8 mouse cellular contexts compared by ENCODE assay signal in genomic region chr15:79244071-79244893, GRCm38 (mm10). TPM values are rescaled to one million over a fixed set of nuclear protein-coding genes. Genes with fewer than 3 reads are reported as not detected.
DNase-seq lines count a peak whose midpoint lies in the region; ATAC-seq and TF ChIP-seq lines count a peak whose summit lies in the region.
"Had no signal": no experiment of that assay in that cellular context is flagged by ENCODE, and none has a peak within 500 bp of the region (broad histone marks: within the 10 kb centered on the region; RNA-seq: fewer than 3 reads in every experiment).

No protein-coding gene starts in this region.

- peaks cover 82% of the 10 kb centered on the region for H3K36me3 ChIP-seq in embryonic facial prominence, embryonic 12.5 days
- H3K36me3 ChIP-seq in hindbrain, embryonic 15.5 days = peaks cover 45% of the 10 kb centered on the region
- peaks cover 74% of the 10 kb centered on the region for H3K36me3 ChIP-seq in neural tube, embryonic 15.5 days

- no peak overlapping the region for H3K4me2 ChIP-seq in embryonic facial prominence, embryonic 12.5 days (replicated peaks)
- H3K4me2 ChIP-seq in hindbrain, embryonic 15.5 days = no peak overlapping the region
- no peak overlapping the region for H3K4me2 ChIP-seq in neural tube, embryonic 15.5 days

- no peak for TF ChIP-seq CTCF in lung, adult 2 months (IDR thresholded peaks at IDR 0.05; ENCODE audit: insufficient read depth, low read length)
- no peak for TF ChIP-seq CTCF in layer of hippocampus, adult 2 months (conservative IDR thresholded peaks at IDR 0.05)

- TF ChIP-seq POLR2A in lung, adult 2 months (IDR thresholded peaks at IDR 0.05; ENCODE audit: borderline replicate concordance, extremely low read depth, low read depth, low read length) = no peak

- no peak overlapping the region for H3K4me3 ChIP-seq in lung, adult 2 months (replicated peaks; ENCODE audit: extremely low read depth, low read depth, low read length)
- no peak overlapping the region for H3K4me3 ChIP-seq in embryonic facial prominence, embryonic 12.5 days
- no peak overlapping the region for H3K4me3 ChIP-seq in hindbrain, embryonic 15.5 days
- no peak overlapping the region for H3K4me3 ChIP-seq in neural tube, embryonic 15.5 days (replicated peaks)
- H3K4me3 ChIP-seq in layer of hippocampus, adult 2 months = no peak overlapping the region

- peak; percentile 19 for DNase-seq in lung, adult 2 months
- no peak for DNase-seq in lung, postnatal 14 days
- DNase-seq in layer of hippocampus, adult 2 months (ENCODE audit: low spot score in 2 of 2) = no peak
- DNase-seq in cerebellum, postnatal 25 days = no peak
- DNase-seq: cerebellum, adult 2 months had no signal

- ATAC-seq in embryonic facial prominence, embryonic 12.5 days (ENCODE audit: insufficient number of reproducible peaks, insufficient read depth, low FRiP score, low TSS enrichment) = no peak
- ATAC-seq in hindbrain, embryonic 15.5 days (ENCODE audit: low FRiP score, low read depth) = no peak
- ATAC-seq in neural tube, embryonic 15.5 days (ENCODE audit: low FRiP score) = no peak

- no peak overlapping the region for H3K27ac ChIP-seq in embryonic facial prominence, embryonic 12.5 days
- H3K27ac ChIP-seq in hindbrain, embryonic 15.5 days (replicated peaks) = peak overlapping the region; percentile 53; the same call in 1 of the 2 replicates
- peak overlapping the region; percentile 73 for H3K27ac ChIP-seq in neural tube, embryonic 15.5 days (replicated peaks)
- no peak overlapping the region for H3K27ac ChIP-seq in layer of hippocampus, adult 2 months

- 0 out of 2 replicates have a peak overlapping the region, but pooled peaks have one; percentile 8 for H3K9ac ChIP-seq in embryonic facial prominence, embryonic 12.5 days
- H3K9ac ChIP-seq in hindbrain, embryonic 15.5 days = no peak overlapping the region
- peak overlapping the region; percentile 26; the same call in 1 of the 2 replicates for H3K9ac ChIP-seq in neural tube, embryonic 15.5 days (replicated peaks)

- H3K4me1 ChIP-seq in lung, adult 2 months (ENCODE audit: control insufficient read depth, insufficient read depth, low read length) = 0 out of 2 replicates have a peak, but pooled peaks cover 2% of the 10 kb centered on the region
- no peaks in the 10 kb centered on the region for H3K4me1 ChIP-seq in embryonic facial prominence, embryonic 12.5 days
- H3K4me1 ChIP-seq in hindbrain, embryonic 15.5 days (replicated peaks) = peaks cover 13% of the 10 kb centered on the region
- H3K4me1 ChIP-seq in neural tube, embryonic 15.5 days = peaks cover 17% of the 10 kb centered on the region

- no peaks in the 10 kb centered on the region for H3K9me3 ChIP-seq in embryonic facial prominence, embryonic 12.5 days
- H3K9me3 ChIP-seq in hindbrain, embryonic 15.5 days = no peaks in the 10 kb centered on the region
- no peaks in the 10 kb centered on the region for H3K9me3 ChIP-seq in neural tube, embryonic 15.5 days (replicated peaks)

- H3K27me3 ChIP-seq in embryonic facial prominence, embryonic 12.5 days = no peaks in the 10 kb centered on the region
- no peaks in the 10 kb centered on the region for H3K27me3 ChIP-seq in hindbrain, embryonic 15.5 days
- H3K27me3 ChIP-seq in neural tube, embryonic 15.5 days (replicated peaks) = no peaks in the 10 kb centered on the region

- WGBS in lung, adult 2 months = 60% methylated on average over 7 of the region's 7 CpGs
- WGBS in embryonic facial prominence, embryonic 12.5 days = 62% methylated on average over 7 of the region's 7 CpGs
- 56% methylated on average over 7 of the region's 7 CpGs for WGBS in hindbrain, embryonic 15.5 days
- 69% methylated on average over 7 of the region's 7 CpGs for WGBS in neural tube, embryonic 15.5 days

RNA-seq across cellular contexts. Expression of gene Slc16a8, which starts 10.3 kb away (rescaled TPM):
- polyA plus RNA-seq in lung, adult 2 months (2012; rRNA removed) = 0.37 and 0.52 TPM in 2 replicates
- 0.25 and 0.50 TPM in 2 replicates for polyA plus RNA-seq in embryonic facial prominence, embryonic 12.5 days (2016; fragmentation: Nextera tagmentation; extraction: Ambion mirVana)
- polyA plus RNA-seq in hindbrain, embryonic 15.5 days (2015; fragmentation: Nextera tagmentation; extraction: Ambion mirVana) = 1.00 and 1.2 TPM in 2 replicates
- polyA plus RNA-seq in neural tube, embryonic 15.5 days (2015; fragmentation: Nextera tagmentation; extraction: Ambion mirVana) = 0.27 and 0.40 TPM in 2 replicates
- total RNA-seq in layer of hippocampus, adult 2 months (2021) = not detected

RNA-seq across cellular contexts. Expression of gene Gm49486, which starts 15.1 kb away (rescaled TPM):
- 0.11 and 0.22 TPM in 2 replicates for polyA plus RNA-seq in lung, adult 2 months (2012; rRNA removed)
- 0.78 and 0.90 TPM in 2 replicates for polyA plus RNA-seq in embryonic facial prominence, embryonic 12.5 days (2016; fragmentation: Nextera tagmentation; extraction: Ambion mirVana)
- polyA plus RNA-seq in hindbrain, embryonic 15.5 days (2015; fragmentation: Nextera tagmentation; extraction: Ambion mirVana) = 1.0 and 1.4 TPM in 2 replicates
- polyA plus RNA-seq in neural tube, embryonic 15.5 days (2015; fragmentation: Nextera tagmentation; extraction: Ambion mirVana) = 1.3 and 1.5 TPM in 2 replicates
- under 1 TPM; 0.31 to 0.49 TPM for total RNA-seq in layer of hippocampus, adult 2 months (2021)

RNA-seq across cellular contexts. Expression of gene Pick1, which starts 15.3 kb away (rescaled TPM):
- polyA plus RNA-seq in lung, adult 2 months (2012; rRNA removed) = 21.2 and 25.9 TPM in 2 replicates
- 60.2 and 60.7 TPM in 2 replicates for polyA plus RNA-seq in embryonic facial prominence, embryonic 12.5 days (2016; fragmentation: Nextera tagmentation; extraction: Ambion mirVana)
- 88.6 and 93.2 TPM in 2 replicates for polyA plus RNA-seq in hindbrain, embryonic 15.5 days (2015; fragmentation: Nextera tagmentation; extraction: Ambion mirVana)
- polyA plus RNA-seq in neural tube, embryonic 15.5 days (2015; fragmentation: Nextera tagmentation; extraction: Ambion mirVana) = 89.9 and 99.7 TPM in 2 replicates
- total RNA-seq in layer of hippocampus, adult 2 months (2021) = 10 to 100 TPM; 46.1 to 49.7 TPM

RNA-seq across cellular contexts. Expression of gene Baiap2l2, which starts 41.1 kb away (rescaled TPM):
- polyA plus RNA-seq in lung, adult 2 months (2012; rRNA removed) = 2.1 and 2.6 TPM in 2 replicates
- polyA plus RNA-seq in embryonic facial prominence, embryonic 12.5 days (2016; fragmentation: Nextera tagmentation; extraction: Ambion mirVana) = 10.1 and 10.7 TPM in 2 replicates
- polyA plus RNA-seq in hindbrain, embryonic 15.5 days (2015; fragmentation: Nextera tagmentation; extraction: Ambion mirVana) = 3.7 and 4.0 TPM in 2 replicates
- polyA plus RNA-seq in neural tube, embryonic 15.5 days (2015; fragmentation: Nextera tagmentation; extraction: Ambion mirVana) = 2.0 and 4.0 TPM in 2 replicates
- 1 to 10 TPM; 1.2 to 2.7 TPM for total RNA-seq in layer of hippocampus, adult 2 months (2021)

Comparison
In these comparisons a context has a peak if more than half of its experiments do, and no peak if none do; other contexts are left out.
1. H3K27ac ChIP-seq: peak in hindbrain, embryonic 15.5 days (single experiment) and neural tube, embryonic 15.5 days (single experiment); none in embryonic facial prominence, embryonic 12.5 days (single experiment) and layer of hippocampus, adult 2 months (single experiment).